Mouse (Mus musculus): ENCODE results near the gene Aen.
A peak's percentile ranks its signal among the peaks of the same experiment; 100 is the strongest.

The Aen gene

GRCm38 (mm10) chr7:78895653-78896333 is at the start of gene Aen:
TSS of gene Aen (plus strand) at chr7:78895854.
- peak; percentile 92 for DNase-seq (ENCODE audit: low spot score)

- DNase-seq (ENCODE audit: low spot score), result no peak
Observed at GRCm38 (mm10) chr7:78846066-78846716, 49.5 kb upstream of the Aen start.

GRCm38 (mm10) chr7:78846737-78847434 is 48.8 kb upstream of the Aen start, which contains the start of gene Det1:
TSS of gene Det1 (minus strand) at chr7:78847263.
- peak; percentile 50 for DNase-seq (ENCODE audit: low spot score)

- no peak for DNase-seq (ENCODE audit: low spot score)
Observed at GRCm38 (mm10) chr7:78854051-78854450, 41.6 kb upstream of the Aen start.

GRCm38 (mm10) chr7:78855044-78855655 is 40.5 kb upstream of the Aen start:
- DNase-seq (ENCODE audit: low spot score), result no peak

GRCm38 (mm10) chr7:78863796-78864445 is 31.7 kb upstream of the Aen start:
- DNase-seq (ENCODE audit: low spot score), result no peak

GRCm38 (mm10) chr7:78864446-78864802 is 31.2 kb upstream of the Aen start:
- no peak for DNase-seq (ENCODE audit: low spot score)

GRCm38 (mm10) chr7:78865212-78865949 is 30.3 kb upstream of the Aen start:
- no peak for DNase-seq (ENCODE audit: low spot score)

GRCm38 (mm10) chr7:78868731-78869130 is 26.9 kb upstream of the Aen start:
- DNase-seq (ENCODE audit: low spot score), result no peak

GRCm38 (mm10) chr7:78872366-78872765 is 23.3 kb upstream of the Aen start:
- no peak for DNase-seq (ENCODE audit: low spot score)

GRCm38 (mm10) chr7:78872831-78873230 is 22.8 kb upstream of the Aen start:
- no peak for DNase-seq (ENCODE audit: low spot score)

- no peak for DNase-seq (ENCODE audit: low spot score)
Observed at GRCm38 (mm10) chr7:78881607-78882468, 13.8 kb upstream of the Aen start.

- no peak for DNase-seq (ENCODE audit: low spot score)
Observed at GRCm38 (mm10) chr7:78882469-78882837, 13.2 kb upstream of the Aen start.

GRCm38 (mm10) chr7:78883016-78883725 is 12.5 kb upstream of the Aen start:
- DNase-seq (ENCODE audit: low spot score), result no peak

GRCm38 (mm10) chr7:78883726-78884060 is 12.0 kb upstream of the Aen start:
- no peak for DNase-seq (ENCODE audit: low spot score)

GRCm38 (mm10) chr7:78884139-78884538 is 11.5 kb upstream of the Aen start:
- no peak for DNase-seq (ENCODE audit: low spot score)

GRCm38 (mm10) chr7:78885404-78885803 is 10.2 kb upstream of the Aen start:
- DNase-seq (ENCODE audit: low spot score), result no peak

- no peak for DNase-seq (ENCODE audit: low spot score)
Observed at GRCm38 (mm10) chr7:78886496-78886895, 9.2 kb upstream of the Aen start.

GRCm38 (mm10) chr7:78887431-78887842 is 8.2 kb upstream of the Aen start:
- no peak for DNase-seq (ENCODE audit: low spot score)

- DNase-seq (ENCODE audit: low spot score), result peak; percentile 66
Observed at GRCm38 (mm10) chr7:78890641-78891040, 5.0 kb upstream of the Aen start.
